Mouse (Mus musculus) limb, embryonic 11.5 days (tissue): ENCODE results near the gene Tspo2. TPM values are rescaled to one million over a fixed set of nuclear protein-coding genes. Genes with fewer than 3 reads are reported as not detected.

Source experiments
- ATAC-seq: fragments of 200-750 bp; cut with Nextera tagmentation; 2 replicates; pipeline ENCODE4 v1.8.0; 2017; ENCODE audit warnings: low read depth; ENCODE audit not compliant: insufficient number of reproducible peaks, low FRiP score, low TSS enrichment
- DNase-seq: peaks from one replicate; pipeline ENCODE4 v3.0.0-alpha.2; 2015; ENCODE audit warnings: low spot score
- H3K27ac ChIP-seq: fragments of 300-500 bp; sonication (generic); replicated peaks from 2 replicates; pipeline ENCODE4 v1.5.1; 2014; ENCODE audit warnings: low read depth, mild to moderate bottlenecking, low read length
- H3K27me3 ChIP-seq: fragments of 300-500 bp; sonication (generic); 2 replicates; pipeline ENCODE4 v1.6.1; 2014; ENCODE audit warnings: mild to moderate bottlenecking, low read length, mixed read lengths; ENCODE audit not compliant: control insufficient read depth, insufficient read depth
- H3K36me3 ChIP-seq: fragments of 300-500 bp; sonication (generic); 2 replicates; pipeline ENCODE4 v1.6.1; 2014; ENCODE audit warnings: mild to moderate bottlenecking, low read length, moderate library complexity, mixed read lengths; ENCODE audit not compliant: control insufficient read depth, insufficient read depth
- H3K4me1 ChIP-seq: fragments of 300-500 bp; sonication (generic); 2 replicates; pipeline ENCODE4 v1.6.1; 2014; ENCODE audit warnings: low read length, mixed read lengths; ENCODE audit not compliant: control insufficient read depth, insufficient read depth
- H3K4me2 ChIP-seq: fragments of 300-500 bp; sonication (generic); 2 replicates; pipeline ENCODE4 v1.6.1; 2014; ENCODE audit warnings: low read depth, mild to moderate bottlenecking, moderate library complexity; ENCODE audit not compliant: severe bottlenecking
- H3K4me3 ChIP-seq: fragments of 300-500 bp; sonication (generic); 2 replicates; pipeline ENCODE4 v1.5.1; 2014; ENCODE audit warnings: low read depth, low read length
- H3K9ac ChIP-seq: fragments of 300-500 bp; sonication (generic); 2 replicates; pipeline ENCODE4 v1.6.1; 2014; ENCODE audit warnings: mild to moderate bottlenecking, low read length
- H3K9me3 ChIP-seq: fragments of 300-500 bp; sonication (generic); 2 replicates; pipeline ENCODE4 v1.6.1; 2016; ENCODE audit warnings: low read length; ENCODE audit not compliant: control insufficient read depth
- WGBS: fragments of 180-500 bp; shearing (Covaris S2); extraction: QIAGEN DNeasy Blood & Tissue Kit; methylation state at CpG from one replicate; pipeline ENCODE4 v1.1.7; 2014; 5-methylcytosine and 5-hydroxymethylcytosine counted together
- polyA plus RNA-seq: library from polyadenylated mRNA; unstranded; fragments of >200 nt; fragmentation: Nextera tagmentation; extraction: Ambion mirVana; gene quantifications from 2 replicates; pipeline ENCODE4 v1.2.1, GENCODE M21; 2014

The Tspo2 gene
- polyA plus RNA-seq, 1 experiment from 2014 or later = 0.63 TPM

DNA sequence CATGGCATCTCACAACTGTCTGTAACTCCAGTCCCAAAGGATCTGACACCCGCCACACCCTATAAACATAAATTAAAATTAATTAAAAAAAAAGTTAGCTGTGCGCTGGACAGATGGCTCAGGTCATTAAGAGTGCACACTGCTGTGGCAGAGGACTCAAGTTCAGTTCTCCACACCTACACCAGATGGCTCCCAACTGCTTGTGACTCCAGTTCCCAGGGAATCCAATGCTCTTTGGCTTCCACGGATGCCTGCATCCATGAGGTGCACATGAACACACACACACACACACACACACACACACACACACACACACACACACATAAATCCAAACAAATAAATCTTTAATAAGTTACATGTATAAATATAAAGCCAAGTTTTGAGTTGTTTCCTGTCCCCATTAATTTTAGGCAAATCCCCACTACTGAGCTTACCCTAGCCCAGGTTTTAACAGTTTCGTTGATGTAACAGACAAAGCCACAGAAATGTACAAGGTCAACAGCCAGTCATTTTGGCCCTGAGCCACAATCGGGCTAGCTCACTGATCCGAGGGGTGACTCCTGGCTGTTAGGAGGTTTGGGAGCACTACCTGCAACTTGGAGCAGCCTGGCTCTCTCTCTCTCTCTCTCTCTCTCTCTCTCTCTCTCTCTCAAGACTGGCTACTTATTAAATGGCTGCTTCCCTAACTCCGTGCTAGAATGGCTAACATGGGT, 8.4 kb downstream of the Tspo2 start:
- no peaks in the 10 kb centered on the region for H3K4me1 ChIP-seq
- H3K27ac ChIP-seq = no peak overlapping the region
- ATAC-seq (no peak), DNase-seq (no peak)
- no peaks in the 10 kb centered on the region for H3K36me3 ChIP-seq
- H3K9me3 ChIP-seq = no peaks in the 10 kb centered on the region
- no peak overlapping the region for H3K9ac ChIP-seq
- WGBS = 66% methylated on average over 7 of the region's 7 CpGs
- H3K4me2 ChIP-seq = no peak overlapping the region
- no peak overlapping the region for H3K4me3 ChIP-seq
- H3K27me3 ChIP-seq = no peaks in the 10 kb centered on the region

DNA sequence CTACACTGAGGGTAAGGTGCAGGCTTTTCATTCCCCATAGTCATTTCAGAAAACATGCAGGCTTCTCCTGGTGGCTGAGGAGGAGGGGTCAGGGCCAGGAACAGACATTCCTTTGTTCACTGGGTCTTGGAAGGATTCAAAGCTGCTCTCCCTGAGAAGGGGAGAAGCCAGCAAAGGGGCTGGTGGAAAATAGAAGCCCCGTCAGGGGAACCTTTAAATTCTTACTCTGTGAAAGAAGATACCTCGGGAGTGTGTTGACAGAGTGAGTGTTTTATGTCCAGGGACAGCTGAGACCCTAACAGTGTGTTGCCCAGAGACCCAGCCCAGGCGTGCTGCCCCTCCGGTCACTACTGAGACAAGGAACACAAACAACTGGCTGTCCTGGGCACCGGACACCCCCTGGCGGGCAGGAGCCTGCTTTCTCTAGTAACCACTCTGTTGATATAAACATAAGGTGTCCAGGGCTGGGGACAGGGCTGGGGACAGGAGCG, 13.9 kb downstream of the Tspo2 start:
- 30% methylated on average over 7 of the region's 7 CpGs for WGBS
- peak overlapping the region; percentile 12; the same call in 1 of the 2 replicates for H3K9ac ChIP-seq

DNA sequence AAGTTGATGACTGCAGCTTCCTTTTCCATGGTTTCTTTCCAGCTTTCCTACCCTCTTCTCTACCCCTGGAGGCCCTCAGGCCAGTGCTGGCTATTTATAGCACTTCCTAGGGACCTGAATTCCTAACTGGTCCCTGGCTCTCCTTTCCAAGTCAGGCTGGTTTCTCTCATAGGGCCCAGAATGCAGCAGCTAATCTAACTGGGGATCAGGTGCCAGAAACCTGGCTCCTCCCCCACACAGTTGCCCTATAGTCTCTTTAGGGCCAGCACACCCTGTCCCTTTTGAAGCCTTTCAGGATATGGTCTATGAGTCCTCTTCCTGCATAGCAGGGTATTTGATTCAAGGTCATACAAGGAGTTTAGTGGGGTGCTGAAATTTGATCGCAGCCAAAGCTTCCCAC, 14.8 kb downstream of the Tspo2 start:
- Histone ChIP-seq H3K9me3 (no peaks in the 10 kb centered on the region), H3K36me3 (no peaks in the 10 kb centered on the region), H3K4me3 (no peak overlapping the region), H3K27me3 (no peaks in the 10 kb centered on the region), H3K27ac (no peak overlapping the region), H3K9ac (no peak overlapping the region), H3K4me2 (no peak overlapping the region), H3K4me1 (peaks cover 8% of the 10 kb centered on the region)
- no peak for DNase-seq
- WGBS = 77% methylated on average over 1 of the region's 1 CpGs
- no peak for ATAC-seq

More for the DNA sequence above, 13.9 kb downstream of the Tspo2 start:
- no peak overlapping the region for H3K4me3 ChIP-seq
- ATAC-seq (peak; percentile 85), DNase-seq (peak; percentile 68)
- H3K27me3 ChIP-seq = no peaks in the 10 kb centered on the region
- no peaks in the 10 kb centered on the region for H3K9me3 ChIP-seq
- H3K4me2 ChIP-seq = no peak overlapping the region
- H3K4me1 ChIP-seq = peaks cover 8% of the 10 kb centered on the region
- H3K27ac ChIP-seq = peak overlapping the region; percentile 66
- no peaks in the 10 kb centered on the region for H3K36me3 ChIP-seq

DNA sequence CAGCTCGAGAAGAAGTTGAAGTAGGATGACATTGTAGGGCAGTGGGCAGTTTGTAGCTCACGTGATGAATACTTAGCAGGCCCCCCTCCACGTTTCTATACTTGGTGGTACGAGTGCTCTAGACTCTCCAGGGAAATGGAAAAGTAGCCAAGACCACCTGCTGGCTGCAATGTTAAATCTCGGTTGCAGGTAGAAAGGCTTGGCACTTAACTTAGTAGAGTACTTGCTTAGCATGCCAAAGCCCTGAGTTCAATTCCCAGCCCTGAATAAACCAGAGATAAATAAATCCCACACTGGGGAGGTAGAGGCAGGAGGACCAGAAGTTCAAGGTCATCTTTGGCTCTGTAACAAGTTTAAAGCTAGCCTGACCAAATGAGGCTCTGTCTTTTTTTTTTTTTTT, 16.8 kb downstream of the Tspo2 start:
- no peak overlapping the region for H3K27ac ChIP-seq
- H3K4me3 ChIP-seq = no peak overlapping the region
- no peaks in the 10 kb centered on the region for H3K36me3 ChIP-seq
- peaks cover 8% of the 10 kb centered on the region for H3K4me1 ChIP-seq
- no peak overlapping the region for H3K9ac ChIP-seq
- no peaks in the 10 kb centered on the region for H3K27me3 ChIP-seq
- H3K9me3 ChIP-seq = no peaks in the 10 kb centered on the region
- no peak for ATAC-seq
- WGBS = 80% methylated on average over 5 of the region's 5 CpGs
- no peak overlapping the region for H3K4me2 ChIP-seq
- DNase-seq = no peak

DNA sequence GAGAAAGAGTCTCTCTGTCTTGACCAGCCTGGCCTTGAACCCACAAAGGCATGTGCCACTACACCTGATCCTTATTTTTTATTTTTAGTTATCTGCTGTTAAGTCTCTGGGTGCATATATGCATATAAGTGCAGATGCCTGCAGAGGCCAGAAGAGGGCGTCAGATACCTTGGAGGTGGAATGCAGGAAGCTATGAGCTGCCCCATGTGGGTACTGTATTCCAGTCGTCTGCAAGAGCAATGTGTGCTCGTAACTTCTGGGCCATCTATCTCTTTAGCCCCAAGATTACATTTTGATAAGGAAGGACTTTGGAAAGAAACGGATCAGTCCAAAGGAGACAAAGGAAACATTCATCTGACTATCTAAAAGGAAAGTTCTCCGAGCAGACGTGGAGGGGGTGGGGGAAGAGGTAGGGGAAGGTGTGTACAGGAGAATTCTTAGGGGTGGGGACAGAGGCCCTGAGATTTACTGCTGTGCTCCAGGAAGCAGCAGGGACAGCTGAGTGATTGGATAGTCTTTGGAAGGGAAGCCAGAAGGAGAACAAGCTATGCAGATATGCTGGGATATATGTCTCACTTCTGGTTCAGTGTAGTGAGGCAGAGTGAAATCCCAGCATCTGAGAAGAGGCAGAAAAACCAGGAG, 17.5 kb downstream of the Tspo2 start:
- 72% methylated on average over 6 of the region's 6 CpGs for WGBS
- H3K36me3 ChIP-seq = no peaks in the 10 kb centered on the region
- no peak for ATAC-seq
- no peak for DNase-seq
- H3K4me1 ChIP-seq = peaks cover 8% of the 10 kb centered on the region
- H3K4me2 ChIP-seq = no peak overlapping the region
- no peak overlapping the region for H3K4me3 ChIP-seq
- H3K27me3 ChIP-seq = no peaks in the 10 kb centered on the region
- no peak overlapping the region for H3K27ac ChIP-seq
- H3K9me3 ChIP-seq = no peaks in the 10 kb centered on the region
- no peak overlapping the region for H3K9ac ChIP-seq

DNA sequence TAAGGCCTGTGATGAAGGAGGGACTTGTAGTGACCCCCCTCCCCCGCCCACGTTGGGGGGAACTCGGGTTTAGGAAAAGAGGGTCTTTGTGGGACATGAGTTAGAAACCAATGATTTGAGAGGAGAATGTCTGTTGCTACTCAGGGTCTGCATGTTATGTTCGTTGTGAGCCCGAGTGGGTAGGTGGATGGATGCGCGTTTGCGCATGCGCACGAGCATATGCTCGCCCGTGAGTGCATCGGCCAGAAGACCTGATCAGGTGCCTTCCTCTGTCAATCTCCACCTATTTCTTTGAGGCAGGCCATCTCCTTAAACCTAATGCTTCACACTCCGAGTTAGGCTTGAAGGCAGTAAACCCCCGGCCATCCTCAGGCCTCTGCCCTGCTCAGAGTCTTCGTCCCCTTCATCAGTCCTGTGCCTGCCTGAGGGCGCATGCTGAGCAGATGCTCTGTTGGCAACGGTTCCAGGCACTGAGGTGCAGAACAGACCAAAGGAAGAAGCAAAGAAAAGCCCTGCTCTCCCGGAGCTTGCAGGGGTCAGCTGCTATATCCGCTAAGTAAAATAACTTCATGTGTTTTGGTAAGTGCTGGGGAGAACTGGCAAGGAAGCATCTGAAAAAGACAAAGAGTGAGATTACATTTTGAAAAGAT, 18.2 kb downstream of the Tspo2 start:
- no peak overlapping the region for H3K4me2 ChIP-seq
- DNase-seq (no peak), ATAC-seq (no peak)
- no peaks in the 10 kb centered on the region for H3K27me3 ChIP-seq
- H3K4me1 ChIP-seq = peaks cover 8% of the 10 kb centered on the region
- H3K36me3 ChIP-seq = no peaks in the 10 kb centered on the region
- no peak overlapping the region for H3K9ac ChIP-seq
- no peak overlapping the region for H3K27ac ChIP-seq
- 84% methylated on average over 20 of the region's 20 CpGs for WGBS
- H3K4me3 ChIP-seq = no peak overlapping the region
- no peaks in the 10 kb centered on the region for H3K9me3 ChIP-seq

DNA sequence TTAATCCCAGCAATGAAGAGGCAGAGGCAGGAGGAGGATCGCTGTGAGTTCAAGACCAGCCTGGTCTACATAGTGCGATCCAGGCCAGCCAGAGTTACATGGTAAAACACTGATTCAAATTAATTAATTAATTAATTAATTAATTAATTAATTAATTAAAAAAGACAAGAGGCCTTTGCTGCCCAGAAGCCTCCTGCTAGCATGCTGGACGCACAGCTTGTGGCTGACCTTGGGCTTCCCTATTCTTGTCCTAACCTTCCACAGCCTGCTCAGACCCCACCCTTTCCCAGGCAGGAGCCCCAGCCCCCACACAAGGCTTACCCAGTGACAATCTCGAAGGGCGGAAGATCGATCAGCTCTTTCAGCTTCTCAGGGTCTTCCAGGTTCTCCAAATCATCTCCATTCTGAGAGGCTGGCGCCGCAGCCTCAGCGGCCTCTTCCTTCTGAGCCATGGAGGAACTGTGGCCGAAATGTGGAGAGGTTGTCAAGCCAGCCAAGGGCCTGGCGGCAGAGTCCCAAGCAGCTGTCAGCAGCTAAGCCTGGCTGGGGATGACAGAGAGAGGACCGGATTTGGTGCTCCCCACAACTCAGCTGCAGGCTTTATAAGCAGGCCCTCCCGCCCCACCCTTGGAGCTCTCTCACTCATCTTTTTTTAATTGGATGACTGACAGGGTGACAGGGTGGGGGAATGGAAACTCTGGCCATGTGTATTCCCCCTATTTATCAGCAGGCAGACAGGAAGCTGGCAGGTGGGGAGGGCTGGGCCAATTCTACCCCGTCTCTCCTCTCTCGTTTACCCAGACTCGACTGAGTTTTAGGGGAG, 19.0 kb downstream of the Tspo2 start, which contains the start of gene Apobec2:
Gene Apobec2 (minus strand): TSS at position 773 of the 823 bp plus-strand sequence.
- no peak within 1 kb of the TSS for H3K9ac ChIP-seq
- H3K4me2 ChIP-seq = no peak within 1 kb of the TSS
- ATAC-seq (no peak), DNase-seq (no peak)
- WGBS = 66% methylated on average over 16 of the region's 16 CpGs
- H3K27me3 ChIP-seq = no peaks in the 10 kb centered on the region
- no peak within 1 kb of the TSS for H3K27ac ChIP-seq
- H3K9me3 ChIP-seq = no peaks in the 10 kb centered on the region
- no peak within 1 kb of the TSS for H3K4me3 ChIP-seq
- H3K36me3 ChIP-seq = no peaks in the 10 kb centered on the region
- H3K4me1 ChIP-seq = peaks cover 6% of the 10 kb centered on the region

DNA sequence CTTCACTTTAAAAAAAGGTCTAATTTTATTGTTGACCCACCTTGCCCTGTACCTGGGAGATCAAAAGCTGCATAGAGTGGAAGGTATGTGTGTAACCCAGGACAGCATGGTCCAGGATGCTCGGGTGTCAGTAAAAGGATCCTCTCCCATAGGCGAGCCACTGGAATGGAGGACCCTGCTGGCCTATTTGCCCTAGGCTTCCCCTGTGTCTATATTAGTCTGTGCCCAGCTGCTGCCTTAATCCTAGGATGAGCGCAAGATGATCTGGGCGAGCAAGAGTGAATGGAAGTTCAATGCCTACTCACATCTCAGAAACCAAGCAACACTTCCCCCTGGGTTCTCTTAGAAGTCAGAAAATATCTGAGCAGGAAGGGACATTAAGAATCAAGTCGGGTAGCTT, 20.3 kb downstream of the Tspo2 start:
- no peak overlapping the region for H3K4me2 ChIP-seq
- 78% methylated on average over 5 of the region's 5 CpGs for WGBS
- ATAC-seq = no peak
- H3K4me1 ChIP-seq = peaks cover 10% of the 10 kb centered on the region
- H3K4me3 ChIP-seq = no peak overlapping the region
- H3K9me3 ChIP-seq = no peaks in the 10 kb centered on the region
- H3K27me3 ChIP-seq = no peaks in the 10 kb centered on the region
- no peaks in the 10 kb centered on the region for H3K36me3 ChIP-seq
- H3K27ac ChIP-seq = no peak overlapping the region
- no peak overlapping the region for H3K9ac ChIP-seq
- no peak for DNase-seq
